Mouse (Mus musculus) olfactory bulb, adult 2 months (tissue): Measurements from ENCODE around the gene Kcna10.

ENCODE experiments used
- CTCF ChIP-seq: fragments of 200-500 bp; IDR thresholded peaks from 2 replicates; pipeline ENCODE4 v1.5.1; 2012; ENCODE audit warnings: low read depth, mild to moderate bottlenecking, low read length, moderate library complexity; ENCODE audit not compliant: insufficient read depth
- POLR2A ChIP-seq: fragments of 200-500 bp; IDR thresholded peaks from 2 replicates; pipeline ENCODE4 v1.6.1; 2012; ENCODE audit warnings: mild to moderate bottlenecking, low read depth, low read length, moderate library complexity; ENCODE audit not compliant: insufficient read depth

- no peak for TF ChIP-seq CTCF
- TF ChIP-seq POLR2A: no peak
Measured at GRCm38 (mm10) chr3:107162741-107163140, 20.1 kb upstream of the Kcna10 start.
